Mouse (Mus musculus) retina, postnatal 7 days (tissue): Measurements from ENCODE around the gene Tmem198.
A peak's percentile ranks its signal among the peaks of the same experiment; 100 is the strongest.

Experiments used
- DNase-seq: peaks from one replicate; pipeline ENCODE4 v3.0.0-alpha.2; 2012; ENCODE audit warnings: low read depth, low spot score

The Tmem198 gene

DNA sequence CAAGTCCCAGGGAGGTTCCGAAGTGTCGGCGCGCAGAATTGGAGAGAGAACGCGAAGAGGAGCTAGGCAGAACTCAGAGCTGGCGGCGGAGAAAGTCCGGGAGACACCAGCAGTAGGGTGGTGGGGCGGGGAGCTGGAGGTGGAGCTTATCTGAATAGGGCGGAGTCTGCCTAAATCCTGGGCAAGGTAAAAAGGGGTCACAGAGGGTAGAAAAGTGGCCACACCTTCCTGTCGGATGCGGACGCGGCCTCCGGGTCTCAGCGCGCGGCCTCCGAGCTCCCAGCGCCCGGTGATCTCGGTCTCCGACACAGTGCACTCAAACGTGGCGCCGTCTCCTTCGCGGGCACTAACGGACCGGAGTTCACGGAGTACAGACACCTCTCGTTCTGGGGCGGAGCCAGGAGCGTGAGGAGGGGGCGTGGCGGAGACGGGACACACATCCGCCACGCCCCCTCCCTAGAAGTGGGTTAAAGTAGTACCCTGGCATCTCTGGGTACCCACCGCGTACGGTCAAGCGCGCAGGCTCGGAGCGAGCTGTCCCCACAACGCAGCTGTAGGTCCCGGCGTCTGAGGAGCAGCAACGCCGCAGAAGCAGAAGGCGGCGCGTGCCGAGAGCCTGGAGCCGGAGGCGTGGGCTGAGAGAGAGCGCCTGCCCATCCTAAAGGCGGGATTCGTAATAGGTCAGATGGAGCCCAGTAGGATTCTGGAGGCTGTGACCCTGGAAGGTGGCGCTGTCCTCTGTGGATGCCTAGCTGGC, 8.3 kb downstream of the Tmem198 start:
- peak; percentile 57 for DNase-seq

DNA sequence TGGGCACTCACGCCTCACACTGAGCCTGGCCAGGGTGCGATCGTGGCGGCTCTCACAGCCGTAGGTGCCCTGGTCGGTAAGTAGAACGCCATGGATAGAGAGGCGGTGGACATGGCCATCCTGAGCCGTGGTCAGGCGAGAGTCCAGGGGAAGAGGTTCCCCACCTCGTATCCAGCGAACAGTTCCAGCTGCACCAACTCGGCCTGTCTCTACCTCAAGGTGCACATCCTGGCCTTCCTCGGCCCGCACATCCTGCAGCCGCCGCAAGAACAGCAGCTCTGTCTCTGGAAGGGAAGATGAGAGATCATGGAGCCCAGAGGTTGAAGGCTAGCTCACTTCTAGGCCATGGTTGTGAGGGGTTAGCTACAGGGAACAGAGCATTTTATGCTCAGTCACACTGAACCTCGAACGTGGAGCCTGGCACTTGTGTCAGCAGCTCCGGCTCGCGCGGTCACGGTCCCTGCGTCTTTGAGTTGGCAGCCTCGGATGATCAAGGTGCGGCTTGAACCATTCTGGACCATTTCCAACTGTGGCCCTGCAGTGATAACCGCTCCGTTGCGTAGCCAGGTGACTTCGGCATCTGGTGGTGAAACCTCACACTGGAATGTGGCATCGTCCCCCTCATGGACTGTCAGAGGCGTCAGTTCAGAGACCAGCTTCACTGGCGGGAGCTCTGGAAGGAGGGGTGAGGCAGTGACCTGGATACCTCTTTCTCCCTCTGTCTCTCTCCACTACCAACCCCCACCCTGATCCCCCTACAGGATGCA, 11.6 kb downstream of the Tmem198 start:
- no peak for DNase-seq

GRCm38 (mm10) chr1:75492579-75493170, 13.3 kb downstream of the Tmem198 start:
- DNase-seq: no peak

DNA sequence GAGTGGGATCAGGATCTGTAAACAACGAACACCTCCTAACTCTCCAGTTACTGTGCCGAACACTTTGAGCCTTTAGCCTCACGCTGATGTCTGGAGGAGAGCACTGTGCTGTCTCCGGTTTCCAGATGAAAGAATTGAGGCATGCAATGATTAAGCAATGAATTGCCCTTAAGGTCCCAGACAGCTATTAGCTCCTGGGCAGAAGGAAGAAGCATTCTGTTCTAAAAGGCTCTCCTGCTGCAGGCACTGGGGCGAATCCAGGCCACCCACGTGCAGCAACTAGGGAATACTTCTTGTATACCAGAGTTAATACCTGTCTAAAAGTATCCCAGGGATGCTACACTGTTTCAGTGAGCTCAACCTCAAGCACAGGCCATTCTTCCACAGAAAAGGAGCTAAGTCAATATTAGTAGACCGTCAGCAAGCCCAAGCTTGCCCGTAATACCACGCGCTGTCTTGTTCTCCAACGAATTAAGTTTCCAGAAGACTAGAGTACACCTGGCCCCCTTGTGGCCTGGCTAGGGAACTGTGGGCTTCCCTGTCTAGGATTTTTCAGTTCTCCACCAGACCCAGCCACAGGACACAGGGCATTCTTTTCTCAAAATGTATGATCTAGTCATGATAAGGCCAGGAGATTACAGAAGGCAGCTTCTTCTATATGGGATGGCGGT, 15.7 kb downstream of the Tmem198 start:
- DNase-seq: no peak

- DNase-seq: no peak
Measured at GRCm38 (mm10) chr1:75498897-75499296, 19.6 kb downstream of the Tmem198 start.

GRCm38 (mm10) chr1:75499441-75499840, 20.1 kb downstream of the Tmem198 start:
- DNase-seq: no peak

DNA sequence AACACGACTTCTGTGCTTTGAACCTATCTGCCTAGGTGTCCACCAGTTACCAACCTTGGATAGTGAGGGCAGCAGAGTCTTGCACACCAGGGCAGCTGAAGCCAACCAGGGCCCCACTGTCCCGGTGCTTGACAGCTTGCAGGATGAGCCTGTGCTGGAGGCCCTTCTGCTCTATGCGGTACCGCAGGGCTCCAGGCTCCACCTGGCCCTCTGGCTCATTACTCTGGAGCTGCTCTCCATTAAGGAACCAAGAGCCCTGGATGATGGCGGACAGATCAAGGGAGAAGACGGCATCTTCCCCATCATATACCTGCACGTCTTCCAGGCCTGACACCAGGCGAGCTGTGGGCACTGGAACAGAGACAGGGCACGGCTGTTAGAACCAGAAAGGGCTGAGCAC, 22.6 kb downstream of the Tmem198 start:
- DNase-seq: no peak

DNA sequence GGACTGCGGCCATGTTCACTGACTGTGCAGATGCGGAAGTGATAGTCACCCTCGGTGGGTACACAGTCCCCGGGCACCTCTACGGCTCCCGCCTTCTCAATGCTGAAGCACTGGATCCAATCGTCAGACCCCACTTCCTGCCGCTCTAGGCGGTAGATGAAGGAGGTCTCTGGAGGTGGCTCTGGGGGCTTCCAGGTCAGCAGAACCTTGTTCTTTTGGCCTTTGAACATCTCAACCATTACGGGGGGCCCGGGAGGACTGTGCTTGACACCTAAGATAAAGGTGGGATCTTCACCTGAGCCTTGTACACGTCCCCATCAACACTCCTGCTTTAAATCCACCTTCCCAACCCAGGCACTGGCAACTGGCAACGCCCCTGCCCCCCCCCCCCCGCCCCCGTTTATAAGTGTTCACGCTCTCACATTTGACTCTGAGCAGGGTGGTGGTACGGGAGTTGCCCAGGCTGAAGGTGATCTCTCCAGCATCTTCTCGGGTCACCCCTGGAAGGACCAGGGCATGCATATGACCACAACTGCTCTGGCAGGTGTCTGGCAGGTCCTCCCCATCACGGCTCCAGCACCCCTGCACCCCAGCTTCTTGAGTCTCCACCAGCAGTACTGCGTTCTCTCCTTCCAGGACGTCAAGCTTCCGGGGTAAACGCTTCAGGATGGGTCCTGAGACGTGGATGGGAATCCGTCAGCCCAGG, 23.8 kb downstream of the Tmem198 start:
- DNase-seq: no peak

DNA sequence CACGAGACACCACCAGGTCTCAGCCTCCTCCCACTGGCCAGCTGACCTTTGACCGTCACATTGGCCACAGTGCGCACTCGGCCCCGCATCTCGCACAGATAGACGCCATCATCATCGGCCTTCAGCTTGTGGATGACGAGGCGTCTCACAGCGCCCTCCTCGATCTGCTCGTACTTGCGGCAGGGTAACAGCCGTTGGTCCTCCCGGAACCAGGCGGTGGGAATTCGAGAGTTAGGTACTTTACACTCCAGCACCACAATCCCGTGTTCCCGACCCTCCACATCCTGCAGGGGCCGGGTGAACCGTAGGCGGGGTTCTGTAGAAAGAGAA, 24.3 kb downstream of the Tmem198 start:
- no peak for DNase-seq

- no peak for DNase-seq
Measured at GRCm38 (mm10) chr1:75504256-75505045, 25.1 kb downstream of the Tmem198 start.

- DNase-seq: peak; percentile 37
Measured at GRCm38 (mm10) chr1:75505159-75505955, 26.0 kb downstream of the Tmem198 start.

GRCm38 (mm10) chr1:75505956-75506831, 26.9 kb downstream of the Tmem198 start, which contains the start of gene Obsl1:
Gene Obsl1 (minus strand): TSS chr1:75506452.
- DNase-seq: peak; percentile 46

DNA sequence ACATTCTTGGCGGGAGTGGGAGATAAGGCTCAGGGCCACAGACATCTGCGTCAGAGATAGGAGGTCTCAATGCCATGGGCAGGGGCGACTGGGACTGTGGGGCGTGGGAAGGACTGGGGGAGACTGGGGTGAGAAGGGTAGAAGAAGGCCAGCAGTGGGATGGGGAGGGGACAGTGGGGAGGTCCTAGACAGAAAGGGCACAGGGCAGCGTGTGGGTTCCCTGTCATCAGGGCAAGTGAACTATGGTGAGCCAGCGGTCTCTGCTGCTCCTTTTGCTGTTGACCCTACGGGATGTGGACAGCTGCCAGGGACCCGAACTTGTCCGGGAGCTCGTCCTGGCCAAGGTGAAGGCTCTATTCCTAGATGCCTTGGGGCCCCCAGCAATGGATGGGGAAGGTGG, 27.7 kb downstream of the Tmem198 start, which contains the start of gene Inha:
Inha (plus strand) TSS at position 72 of the 400 bp plus-strand sequence.
- DNase-seq: no peak

DNA sequence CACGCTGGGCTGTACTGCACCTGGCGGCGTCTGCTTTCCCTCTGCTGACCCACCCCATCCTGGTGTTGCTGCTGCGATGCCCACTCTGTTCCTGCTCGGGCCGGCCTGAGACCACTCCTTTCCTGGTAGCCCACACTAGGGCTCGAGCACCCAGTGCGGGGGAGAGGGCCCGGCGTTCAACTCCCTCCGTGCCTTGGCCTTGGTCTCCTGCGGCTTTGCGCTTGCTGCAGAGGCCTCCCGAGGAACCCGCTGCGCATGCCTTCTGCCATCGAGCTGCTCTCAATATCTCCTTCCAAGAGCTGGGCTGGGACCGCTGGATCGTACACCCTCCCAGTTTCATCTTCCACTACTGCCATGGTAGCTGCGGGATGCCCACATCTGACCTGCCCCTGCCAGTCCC, 30.3 kb downstream of the Tmem198 start:
- DNase-seq: no peak

DNA sequence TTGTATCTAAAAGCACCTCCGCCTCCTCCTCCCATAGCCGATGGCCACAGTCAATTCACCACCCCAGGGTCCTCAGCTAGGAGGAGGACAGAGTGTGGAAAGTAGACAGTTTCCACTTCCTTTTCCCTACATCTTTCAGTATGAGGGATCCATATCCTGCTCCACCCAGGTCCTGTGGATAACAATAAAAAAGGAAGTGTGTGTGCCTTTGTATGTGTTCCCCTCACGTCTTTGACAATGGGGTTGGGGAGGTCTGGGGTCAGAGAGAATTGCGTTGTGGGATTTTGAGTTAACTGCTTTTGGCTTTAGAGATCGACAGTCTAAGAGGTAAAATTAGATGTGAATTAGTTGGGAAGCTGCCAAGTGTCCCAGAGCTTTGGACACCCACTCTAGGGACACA, 30.8 kb downstream of the Tmem198 start:
- no peak for DNase-seq

DNA sequence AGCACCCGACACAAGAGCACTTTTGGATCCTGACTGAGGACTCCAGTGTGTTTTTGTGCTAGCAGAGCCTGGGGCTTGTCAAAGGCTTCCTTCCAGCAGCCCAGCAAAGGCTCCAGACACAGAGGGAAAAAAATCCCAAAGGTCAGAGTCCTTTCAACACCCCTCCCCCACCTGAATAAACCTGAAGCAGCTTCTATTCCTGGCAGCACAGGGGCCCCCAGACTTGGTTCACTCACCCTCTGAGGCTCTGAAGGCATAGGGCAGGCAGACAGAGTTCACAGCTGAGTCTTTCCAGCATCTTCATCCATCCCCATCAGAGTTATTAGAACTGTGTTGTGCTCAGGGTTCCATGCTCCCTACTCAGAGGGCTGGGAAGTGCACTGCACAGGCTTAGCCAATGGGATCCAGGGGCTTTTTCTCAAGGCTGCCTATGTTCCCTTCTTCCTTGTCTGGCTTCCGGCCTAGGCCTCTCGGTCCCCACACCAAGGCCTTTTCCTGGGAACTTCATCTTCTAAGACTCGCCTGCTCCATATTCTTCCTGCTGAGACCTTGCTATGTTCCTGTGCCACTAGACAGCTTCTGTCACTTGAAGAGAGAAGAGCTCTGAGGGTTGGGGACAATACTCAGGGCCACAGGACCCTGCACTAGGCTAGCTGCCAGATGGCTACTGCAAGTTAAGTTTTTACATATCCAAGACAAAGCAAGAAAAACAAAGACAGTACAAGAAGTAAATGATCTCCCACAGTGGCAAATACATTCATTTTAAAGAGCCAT, 32.3 kb downstream of the Tmem198 start:
- DNase-seq: no peak

DNA sequence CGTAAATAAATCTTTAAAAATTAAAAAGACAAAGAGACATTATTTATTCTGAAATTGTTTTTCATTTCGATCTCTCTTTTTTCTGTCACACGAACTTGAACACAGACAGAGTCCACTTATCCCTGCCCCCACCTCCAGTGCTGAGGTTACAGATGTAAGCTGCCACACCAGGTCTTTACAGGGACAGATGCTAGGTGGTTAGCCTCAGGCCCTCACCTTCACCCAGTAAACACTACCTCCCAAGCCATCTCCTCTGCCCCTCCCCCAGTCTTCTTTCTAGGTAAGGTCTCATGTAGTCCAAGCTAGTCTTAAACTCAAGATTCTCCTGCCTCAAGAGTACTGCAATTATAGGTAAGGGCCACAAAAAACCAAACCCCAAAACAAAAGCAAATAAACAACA, 33.2 kb downstream of the Tmem198 start:
- DNase-seq: no peak
